Mouse (Mus musculus): Measurements from ENCODE around the gene Rbbp6.

DNA sequence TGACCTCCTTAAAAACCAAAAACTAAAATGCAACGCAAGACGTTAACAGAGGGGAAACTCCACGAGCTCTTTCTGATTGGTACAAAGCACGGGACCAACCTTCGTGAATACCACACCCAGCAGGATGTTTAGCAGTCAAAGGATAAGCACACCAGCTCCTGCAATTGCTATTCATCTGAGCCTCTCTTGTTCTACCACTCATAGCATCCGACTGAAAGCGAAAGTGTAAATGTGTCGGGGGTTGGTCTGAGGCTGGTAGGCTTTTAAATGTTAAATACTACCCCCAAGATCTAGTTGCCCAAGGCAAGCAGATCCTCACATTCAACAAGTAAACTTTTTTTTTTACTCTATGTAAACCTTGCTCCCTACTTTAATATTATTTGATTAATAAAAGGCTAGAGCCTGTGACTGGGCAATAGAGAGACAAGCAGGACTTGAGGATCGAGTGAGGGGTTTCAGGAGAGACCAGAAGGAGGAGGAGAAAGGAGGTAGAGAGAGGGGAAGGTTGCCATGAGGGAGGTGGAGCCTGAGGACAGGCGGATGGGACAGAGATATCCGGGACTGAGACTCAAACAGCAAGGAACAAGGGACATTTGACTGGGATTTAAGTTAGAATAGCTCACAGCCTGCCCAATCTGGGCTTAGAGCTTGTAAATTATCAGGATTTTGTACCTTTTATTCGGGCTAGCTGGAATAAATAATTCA lies 25.0 kb upstream of the Rbbp6 start:
- TF ChIP-seq CTCF (IDR thresholded peaks at IDR 0.05; ENCODE audit: low read depth) (no peak), EP300 (optimal IDR thresholded peaks at IDR 0.05) (no peak)
